Mouse (Mus musculus) embryo, embryonic 10 days (tissue): ENCODE results near the gene Lmf1.

ENCODE experiments used
- DNase-seq: peaks from one replicate; pipeline ENCODE4 v3.0.0-alpha.2; 2015; ENCODE audit warnings: low spot score

Gene Lmf1

GRCm38 (mm10) chr17:25642032-25642431, 63.1 kb downstream of the Lmf1 start:
- DNase-seq: no peak

DNA sequence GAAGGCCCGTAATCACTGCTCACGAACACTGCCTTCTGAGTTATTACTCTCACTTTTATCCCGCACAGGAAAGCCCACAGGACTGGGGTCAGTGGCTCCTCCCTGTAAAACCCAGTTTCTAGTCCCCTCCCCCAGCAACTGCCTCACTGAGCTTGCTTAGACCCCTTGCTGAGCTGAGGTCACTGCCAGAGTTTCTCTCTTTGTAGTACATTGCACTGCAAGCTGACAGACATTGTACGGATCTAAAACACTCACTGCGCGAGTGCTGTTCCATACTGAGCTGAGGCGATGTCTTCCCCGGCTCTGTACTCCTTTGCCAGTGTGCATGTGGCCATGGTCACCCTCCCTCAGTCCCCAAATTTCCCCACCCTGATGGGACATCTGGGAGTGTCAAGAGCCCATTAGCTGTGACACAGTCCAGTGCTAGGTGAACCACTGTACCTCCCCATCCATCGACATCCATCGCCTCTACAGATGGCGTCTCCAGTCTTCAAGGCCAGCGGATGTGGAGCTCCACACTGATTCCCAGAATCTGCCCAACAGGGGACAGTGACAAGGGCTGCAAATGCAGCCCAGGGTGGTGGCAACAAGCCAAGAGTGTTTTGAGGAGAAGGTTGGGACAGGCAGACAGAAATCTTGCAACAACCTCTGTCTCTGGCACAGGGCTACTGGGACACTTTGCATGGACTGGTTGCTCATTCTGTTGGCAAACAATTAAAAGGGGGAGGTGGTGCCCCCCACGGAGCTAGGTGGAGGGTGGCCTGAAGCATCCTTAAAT, 64.8 kb downstream of the Lmf1 start:
- peak; percentile 49 for DNase-seq

GRCm38 (mm10) chr17:25644761-25645160, 65.9 kb downstream of the Lmf1 start:
- no peak for DNase-seq

DNA sequence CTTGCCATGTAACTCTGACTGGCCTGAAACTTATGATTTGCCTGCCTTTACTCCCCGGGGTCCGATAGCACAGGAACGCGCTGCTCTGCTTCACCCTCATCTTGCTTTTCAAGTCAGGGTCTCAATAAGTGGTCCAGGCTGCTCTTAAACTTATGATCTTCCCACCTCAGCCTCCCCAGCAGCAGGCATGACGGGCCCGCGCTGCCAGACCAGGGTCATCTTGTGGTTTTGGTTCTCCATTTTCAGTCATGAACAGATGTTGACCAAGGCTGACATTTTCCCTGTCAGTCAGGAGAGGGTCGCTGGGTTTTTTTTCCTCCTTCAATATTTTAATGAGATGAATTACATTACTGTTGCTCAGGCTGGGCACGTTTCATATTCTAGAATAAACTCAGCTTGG, 66.8 kb downstream of the Lmf1 start:
- no peak for DNase-seq

DNA sequence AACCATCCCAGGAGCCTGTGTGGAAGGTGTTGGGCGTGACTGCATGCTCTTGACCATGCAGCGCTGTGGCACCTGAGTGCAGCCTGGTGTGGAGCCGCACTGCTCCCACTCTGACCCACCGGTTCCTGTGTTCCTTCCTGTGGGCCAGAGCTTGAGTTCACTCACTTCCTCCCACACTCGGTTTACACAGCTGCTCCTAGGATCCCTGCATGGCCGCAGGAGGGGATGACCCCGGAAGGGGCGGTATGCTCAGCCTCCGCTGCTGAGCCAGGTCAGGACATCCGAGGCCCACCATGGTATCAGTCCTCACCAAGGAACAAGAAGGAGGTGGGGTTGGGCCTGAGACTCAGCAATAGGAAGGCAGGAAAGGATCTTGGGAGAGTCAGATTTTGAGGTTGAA, 69.0 kb downstream of the Lmf1 start:
- DNase-seq: no peak

DNA sequence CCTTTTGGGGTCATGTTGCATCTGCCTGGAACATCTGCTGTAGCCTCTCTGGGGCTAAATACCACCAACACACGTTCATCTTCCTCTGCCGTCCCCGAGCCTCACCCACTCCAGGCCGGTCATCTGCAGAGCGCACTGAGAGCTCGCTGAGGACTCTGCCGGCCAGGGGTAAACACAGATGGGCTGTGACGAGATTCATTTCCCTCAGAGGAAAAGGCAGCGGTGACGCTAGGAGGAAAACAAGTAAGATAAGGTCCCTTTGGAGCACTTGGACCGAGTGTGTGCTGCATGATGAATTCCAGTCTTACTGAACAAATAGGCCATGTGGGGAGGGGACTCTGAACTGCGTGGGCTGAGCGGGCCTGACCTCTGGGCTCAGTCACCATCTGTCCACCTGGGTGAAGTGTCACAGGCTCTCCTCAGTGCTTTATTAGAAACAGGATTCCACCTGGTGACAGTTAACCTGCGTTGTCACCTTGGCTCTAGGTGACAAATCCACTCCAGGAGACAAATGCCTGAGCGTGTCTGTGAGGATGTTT, 69.9 kb downstream of the Lmf1 start:
- peak; percentile 26 for DNase-seq

- DNase-seq: no peak
Measured at GRCm38 (mm10) chr17:25650726-25651125, 71.8 kb downstream of the Lmf1 start.

- no peak for DNase-seq
Measured at GRCm38 (mm10) chr17:25652272-25652671, 73.4 kb downstream of the Lmf1 start.

GRCm38 (mm10) chr17:25656142-25656825, 77.4 kb downstream of the Lmf1 start:
- no peak for DNase-seq

GRCm38 (mm10) chr17:25656826-25657189, 77.9 kb downstream of the Lmf1 start:
- DNase-seq: peak; percentile 29

- no peak for DNase-seq
Measured at GRCm38 (mm10) chr17:25663213-25663835, 84.4 kb downstream of the Lmf1 start.

GRCm38 (mm10) chr17:25665485-25665884, 86.6 kb downstream of the Lmf1 start:
- DNase-seq: no peak

DNA sequence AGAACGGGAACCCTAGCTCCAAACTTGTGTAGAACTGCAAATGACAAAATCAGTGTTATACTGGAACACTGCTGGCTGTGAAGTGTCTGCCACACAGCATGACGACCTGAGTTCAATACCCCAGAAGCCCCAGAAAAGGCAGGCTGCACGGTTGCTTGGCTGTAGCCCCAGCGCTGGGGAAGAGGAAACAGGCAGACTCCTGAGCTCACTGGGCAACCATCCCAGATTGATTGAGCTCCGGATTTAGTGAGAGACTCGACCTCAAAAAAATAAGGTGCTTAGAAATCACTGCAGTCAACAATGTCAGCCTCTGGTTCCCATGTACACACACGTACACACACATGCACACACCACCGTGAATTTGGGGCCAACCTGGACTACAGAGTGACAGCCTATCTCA, 87.0 kb downstream of the Lmf1 start:
- DNase-seq: no peak

DNA sequence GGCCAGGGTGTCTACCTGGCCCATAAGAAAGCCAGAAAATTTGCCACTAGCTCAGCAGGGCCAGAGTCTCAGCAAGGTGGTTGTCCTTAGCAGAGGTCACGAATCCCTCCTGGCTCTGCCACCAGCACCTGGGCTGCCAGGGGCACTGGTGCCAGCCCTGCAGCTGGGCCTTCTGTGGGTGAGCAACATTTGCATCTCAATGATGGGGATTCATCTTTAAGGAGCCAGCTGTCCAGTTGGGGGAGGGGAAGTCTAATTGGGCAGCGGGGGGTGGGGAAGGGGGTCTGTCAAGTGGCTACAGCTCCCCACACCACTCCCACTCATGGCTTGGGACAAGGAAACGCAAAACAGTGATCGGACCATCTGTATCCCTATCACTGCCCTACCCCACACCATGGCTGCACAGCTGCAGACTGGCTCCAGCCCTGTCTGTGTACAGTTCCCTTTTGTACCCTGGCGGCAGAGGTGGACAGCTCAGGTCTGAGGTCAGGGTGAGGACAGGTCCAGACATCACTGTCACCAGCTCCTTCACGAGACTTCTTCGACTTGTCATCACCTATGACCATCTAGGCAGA, 89.7 kb downstream of the Lmf1 start:
- no peak for DNase-seq

- DNase-seq: no peak
Measured at GRCm38 (mm10) chr17:25672982-25673381, 94.1 kb downstream of the Lmf1 start.

GRCm38 (mm10) chr17:25677969-25678368, 99.1 kb downstream of the Lmf1 start:
- no peak for DNase-seq

DNA sequence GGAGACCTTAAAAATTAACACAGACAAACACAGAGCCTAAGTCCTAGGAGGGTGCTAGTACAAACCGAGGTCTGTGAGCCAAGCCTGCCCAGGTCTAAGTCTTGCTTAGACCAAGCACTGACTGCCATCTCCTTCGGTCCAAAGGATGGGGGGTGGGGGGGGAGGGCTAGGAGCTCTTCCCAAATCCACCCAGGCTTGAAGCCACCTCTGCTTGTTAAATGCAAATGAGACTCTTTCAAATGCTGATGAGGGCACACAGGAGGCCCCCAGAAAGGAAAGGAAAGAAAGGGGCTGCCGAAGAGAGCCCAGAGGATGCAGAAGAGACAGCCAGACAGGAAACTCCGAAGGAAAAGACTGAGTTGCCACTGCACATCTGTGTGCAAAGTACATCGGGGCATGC, 100.9 kb downstream of the Lmf1 start:
- DNase-seq: no peak

- DNase-seq: no peak
Measured at GRCm38 (mm10) chr17:25681636-25682035, 102.8 kb downstream of the Lmf1 start.

- DNase-seq: peak; percentile 63
Measured at GRCm38 (mm10) chr17:25686323-25686722, 107.4 kb downstream of the Lmf1 start.

GRCm38 (mm10) chr17:25688922-25689321, 110.0 kb downstream of the Lmf1 start:
- DNase-seq: no peak

DNA sequence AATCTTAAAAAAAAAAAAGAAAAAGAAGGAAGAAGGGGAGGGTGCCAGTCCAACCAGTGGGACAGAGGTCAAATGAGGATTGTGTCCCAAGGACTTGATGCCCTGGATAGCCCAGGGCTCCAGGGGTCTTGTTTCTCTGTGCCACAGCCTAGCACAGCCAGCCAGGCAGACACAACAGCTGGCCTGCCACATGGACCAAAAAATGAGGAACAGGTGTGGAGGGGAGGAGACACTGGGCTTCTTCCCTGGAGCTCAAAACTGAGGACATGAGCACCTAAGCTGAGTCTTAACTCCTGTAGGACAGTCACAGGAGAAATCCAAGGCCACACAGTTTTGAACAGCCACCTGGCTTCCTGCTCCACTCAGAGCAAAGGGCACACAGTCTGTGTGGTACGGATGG, 117.4 kb downstream of the Lmf1 start:
- DNase-seq: no peak

DNA sequence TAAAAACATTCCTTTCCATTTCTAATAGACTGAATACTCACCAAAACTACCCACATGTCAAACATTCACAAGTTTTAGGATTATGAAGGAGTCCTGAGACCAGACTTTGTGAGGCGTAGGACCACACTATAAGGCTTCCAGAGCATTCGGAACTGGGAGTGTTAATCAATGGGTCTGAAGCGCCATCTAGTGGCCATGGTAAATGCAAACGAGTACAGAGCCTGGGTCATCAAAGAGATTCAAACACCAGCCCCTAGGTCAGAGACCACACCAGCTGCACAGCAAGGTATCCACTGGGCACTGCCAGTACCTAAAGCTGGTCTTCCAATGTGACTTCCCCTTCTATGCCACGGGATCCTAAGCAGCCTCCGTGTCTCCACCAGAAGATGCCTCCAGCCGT, 119.6 kb downstream of the Lmf1 start:
- peak; percentile 94 for DNase-seq
